Mouse (Mus musculus) forebrain, embryonic 16.5 days (tissue): Measurements from ENCODE around the gene Cyp2c50. TPM values are rescaled to one million over a fixed set of nuclear protein-coding genes. Genes with fewer than 3 reads are reported as not detected.
"Not testable (repeated sequence)": the region's sequence is repeated elsewhere in the genome, so short reads cannot be mapped to it uniquely, and the experiment has no call there.

Experiments
- ATAC-seq: fragments of 200-750 bp; cut with Nextera tagmentation; 2 replicates; pipeline ENCODE4 v1.8.0; 2017; ENCODE audit warnings: mild to moderate bottlenecking, moderate library complexity
- H3K27ac ChIP-seq: fragments of 300-500 bp; sonication (generic); 2 replicates; pipeline ENCODE4 v1.5.1; 2014; ENCODE audit warnings: low read length, control low read depth
- H3K27me3 ChIP-seq: fragments of 300-500 bp; sonication (generic); replicated peaks from 2 replicates; pipeline ENCODE4 v1.6.1; 2014; ENCODE audit warnings: low read length; ENCODE audit not compliant: control insufficient read depth, insufficient read depth
- H3K36me3 ChIP-seq: fragments of 300-500 bp; sonication (generic); 2 replicates; pipeline ENCODE4 v1.6.1; 2014; ENCODE audit not compliant: control insufficient read depth, insufficient read depth
- H3K4me1 ChIP-seq: fragments of 300-500 bp; sonication (generic); replicated peaks from 2 replicates; pipeline ENCODE4 v1.6.1; 2014; ENCODE audit warnings: low read length; ENCODE audit not compliant: control insufficient read depth, insufficient read depth
- H3K4me2 ChIP-seq: fragments of 300-500 bp; sonication (generic); 2 replicates; pipeline ENCODE4 v1.6.1; 2014; ENCODE audit warnings: mild to moderate bottlenecking, low read length, control low read depth
- H3K4me3 ChIP-seq: fragments of 300-500 bp; sonication (generic); replicated peaks from 2 replicates; pipeline ENCODE4 v1.5.1; 2014; ENCODE audit warnings: mild to moderate bottlenecking, low read length, control low read depth
- H3K9ac ChIP-seq: fragments of 300-500 bp; sonication (generic); replicated peaks from 2 replicates; pipeline ENCODE4 v1.6.1; 2014; ENCODE audit warnings: low read depth, low read length, control low read depth
- H3K9me3 ChIP-seq: fragments of 300-500 bp; sonication (generic); 2 replicates; pipeline ENCODE4 v1.6.1; 2016; ENCODE audit warnings: low read length; ENCODE audit not compliant: control insufficient read depth
- WGBS: fragments of 180-500 bp; shearing (Covaris S2); extraction: QIAGEN DNeasy Blood & Tissue Kit; methylation state at CpG from one replicate; pipeline ENCODE4 v1.1.7; 2014; 5-methylcytosine and 5-hydroxymethylcytosine counted together
- polyA plus RNA-seq: library from polyadenylated mRNA; unstranded; fragments of >200 nt; fragmentation: Nextera tagmentation; extraction: Ambion mirVana; gene quantifications from 2 replicates; pipeline ENCODE4 v1.2.1, GENCODE M21; 2015

The Cyp2c50 gene
- polyA plus RNA-seq, result not detected in 2 replicates

- H3K27ac ChIP-seq, H3K9me3 ChIP-seq, H3K4me3 ChIP-seq, H3K4me2 ChIP-seq, ATAC-seq, H3K36me3 ChIP-seq, H3K27me3 ChIP-seq, H3K4me1 ChIP-seq, H3K9ac ChIP-seq: not testable (repeated sequence)
- WGBS, result 95% methylated on average over 1 of the region's 1 CpGs
Measured at GRCm38 (mm10) chr19:40089421-40089820, at the start of gene Cyp2c50. TSS of gene Cyp2c50 (plus strand) at chr19:40089688.

- H3K9me3 ChIP-seq, result no peaks in the 10 kb centered on the region
- no peaks in the 10 kb centered on the region for H3K27me3 ChIP-seq
- no peak within 1 kb of the TSS for H3K27ac ChIP-seq
- H3K36me3 ChIP-seq, result no peaks in the 10 kb centered on the region
- no peak within 1 kb of the TSS for H3K4me3 ChIP-seq
- H3K4me2 ChIP-seq, result no peak within 1 kb of the TSS
- no peak for ATAC-seq
- H3K4me1 ChIP-seq, result no peaks in the 10 kb centered on the region
- H3K9ac ChIP-seq, result no peak within 1 kb of the TSS
Measured at GRCm38 (mm10) chr19:40073701-40074100, 15.8 kb upstream of the Cyp2c50 start, which contains the start of gene Cyp2c54. TSS of gene Cyp2c54 (minus strand) at chr19:40073827.

- Histone ChIP-seq H3K9me3 (no peaks in the 10 kb centered on the region), H3K4me2 (no peak overlapping the region), H3K4me1 (no peaks in the 10 kb centered on the region), H3K27me3 (no peaks in the 10 kb centered on the region), H3K4me3 (no peak overlapping the region), H3K27ac (no peak overlapping the region), H3K36me3 (no peaks in the 10 kb centered on the region), H3K9ac (no peak overlapping the region)
- no peak for ATAC-seq
- 98% methylated on average over 1 of the region's 1 CpGs for WGBS
Measured at GRCm38 (mm10) chr19:40088381-40088780, 1.1 kb upstream of the Cyp2c50 start.

GRCm38 (mm10) chr19:40091111-40091510 lies 1.6 kb downstream of the Cyp2c50 start:
- H3K4me1 ChIP-seq, result no peaks in the 10 kb centered on the region
- no peak overlapping the region for H3K4me3 ChIP-seq
- no peak for ATAC-seq
- H3K4me2 ChIP-seq, result no peak overlapping the region
- 78% methylated on average over 3 of the region's 3 CpGs for WGBS
- H3K9ac ChIP-seq, result no peak overlapping the region
- H3K27ac ChIP-seq, result no peak overlapping the region
- H3K9me3 ChIP-seq, result no peaks in the 10 kb centered on the region
- no peaks in the 10 kb centered on the region for H3K36me3 ChIP-seq
- no peaks in the 10 kb centered on the region for H3K27me3 ChIP-seq

GRCm38 (mm10) chr19:40119624-40120023 lies 30.1 kb downstream of the Cyp2c50 start:
- not testable (repeated sequence) for H3K27me3 ChIP-seq, H3K27ac ChIP-seq, H3K4me2 ChIP-seq, H3K4me3 ChIP-seq, H3K4me1 ChIP-seq, H3K9me3 ChIP-seq, ATAC-seq, H3K36me3 ChIP-seq, H3K9ac ChIP-seq
- WGBS, result 82% methylated on average over 13 of the region's 13 CpGs

- not testable (repeated sequence) for H3K27me3 ChIP-seq, H3K9me3 ChIP-seq
- WGBS, result 85% methylated on average over 3 of the region's 3 CpGs
Measured at GRCm38 (mm10) chr19:40125165-40125564, 35.7 kb downstream of the Cyp2c50 start.

GRCm38 (mm10) chr19:40126996-40127395 lies 37.5 kb downstream of the Cyp2c50 start:
- not testable (repeated sequence) for ATAC-seq, H3K4me2 ChIP-seq
- 27% methylated on average over 2 of the region's 2 CpGs for WGBS

More at GRCm38 (mm10) chr19:40125165-40125564, 35.7 kb downstream of the Cyp2c50 start:
- not testable (repeated sequence) for H3K9ac ChIP-seq, H3K27ac ChIP-seq, H3K36me3 ChIP-seq, H3K4me3 ChIP-seq, H3K4me1 ChIP-seq, ATAC-seq, H3K4me2 ChIP-seq

More at GRCm38 (mm10) chr19:40126996-40127395, 37.5 kb downstream of the Cyp2c50 start:
- H3K4me1 ChIP-seq, H3K4me3 ChIP-seq, H3K36me3 ChIP-seq, H3K27ac ChIP-seq, H3K27me3 ChIP-seq, H3K9ac ChIP-seq, H3K9me3 ChIP-seq: not testable (repeated sequence)

Other genes starting within 250 kb of the Cyp2c50 start
- not detected in 2 replicates for gene Cyp2c69, start 202.9 kb upstream of the Cyp2c50 start, polyA plus RNA-seq
- gene Cyp2c37, start 97.3 kb upstream of the Cyp2c50 start, polyA plus RNA-seq, result not detected in 2 replicates
- gene Cyp2c54, start 15.9 kb upstream of the Cyp2c50 start, polyA plus RNA-seq, result not detected in 2 replicates
- gene Cyp2c70, start 97.6 kb downstream of the Cyp2c50 start, polyA plus RNA-seq, result not detected in 2 replicates
- gene Pdlim1, start 182.2 kb downstream of the Cyp2c50 start, polyA plus RNA-seq, result 12.5 and 18.3 TPM in 2 replicates